Mouse (Mus musculus): ENCODE data around the gene L3mbtl4.

DNA sequence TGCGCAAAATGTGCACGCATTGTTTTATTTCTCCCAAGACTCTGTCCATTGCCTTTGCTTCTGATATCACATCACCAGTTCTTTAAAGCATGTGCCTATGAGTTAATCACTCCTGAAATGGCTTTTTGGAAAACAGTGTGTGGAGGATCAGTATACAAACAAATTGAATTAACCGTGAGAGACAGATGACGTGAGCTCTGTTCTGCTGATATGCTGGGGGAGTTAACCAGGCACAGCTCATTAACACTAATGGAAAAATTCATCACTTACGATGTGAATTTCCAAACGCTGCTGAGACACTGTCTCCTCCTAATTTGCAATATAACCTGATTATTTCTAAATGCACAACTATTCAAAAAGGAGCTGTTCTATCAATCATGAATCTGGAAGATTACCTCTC lies 337.6 kb downstream of the L3mbtl4 start:
- TF ChIP-seq ZNF384 (IDR thresholded peaks at IDR 0.05; ENCODE audit: low read depth, low read length) (no peak), MAFK (IDR thresholded peaks at IDR 0.05; ENCODE audit: insufficient read depth, low read depth, low read length) (no peak), CHD2 (IDR thresholded peaks at IDR 0.05; ENCODE audit: low read depth, low read length) (no peak)

All from ES-E14 (cell line).